Mouse (Mus musculus) hindlimb bud, embryonic 11.5 days (tissue): ENCODE data around the gene Rras.
A peak's percentile ranks its signal among the peaks of the same experiment; 100 is the strongest.

Experiments
- DNase-seq: peaks from one replicate; pipeline ENCODE4 v3.0.0-alpha.2; 2012; ENCODE audit warnings: low read depth, low spot score; ENCODE audit errors: extremely low spot score

The Rras gene

GRCm38 (mm10) chr7:45025601-45026220, 8.0 kb downstream of the Rras start:
- DNase-seq, result no peak

DNA sequence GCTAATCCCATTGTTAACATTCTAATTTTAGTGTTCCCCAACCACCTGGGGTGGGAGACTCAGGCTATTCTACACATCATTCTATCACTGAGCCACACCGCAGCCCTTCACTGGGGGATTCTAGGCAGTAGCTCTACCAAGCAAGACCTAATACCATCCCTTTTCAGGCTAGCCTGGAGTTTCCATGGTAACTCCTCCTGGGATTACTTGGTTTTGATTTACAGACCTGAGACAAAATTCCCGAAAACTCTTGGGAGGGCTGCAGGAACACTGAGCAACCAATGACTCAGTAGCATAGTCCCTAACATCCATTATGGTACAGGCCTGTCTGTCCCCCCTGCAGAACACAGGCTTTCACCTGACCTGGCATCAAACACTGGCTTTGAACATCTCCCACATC, 8.5 kb downstream of the Rras start:
- no peak for DNase-seq

DNA sequence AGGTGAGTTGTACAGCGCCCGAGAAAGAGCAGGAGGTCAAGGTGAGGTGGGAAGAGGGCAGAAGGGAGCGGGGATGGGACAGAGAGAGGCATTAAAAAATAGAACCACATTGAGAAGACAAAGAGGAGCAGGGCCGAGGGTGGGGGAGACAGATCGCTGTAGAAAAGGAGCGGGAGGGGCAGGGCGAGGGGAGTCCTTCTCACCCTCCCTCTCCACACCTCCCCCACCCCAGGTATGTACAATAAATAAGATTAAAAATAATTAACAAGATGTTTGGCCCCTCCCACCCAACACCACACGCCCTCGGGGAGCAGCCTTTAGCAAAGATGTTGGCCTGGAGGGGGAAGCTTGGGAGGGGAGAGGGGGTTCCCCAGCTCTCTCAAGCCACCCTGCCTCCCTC, 10.0 kb downstream of the Rras start:
- no peak for DNase-seq

DNA sequence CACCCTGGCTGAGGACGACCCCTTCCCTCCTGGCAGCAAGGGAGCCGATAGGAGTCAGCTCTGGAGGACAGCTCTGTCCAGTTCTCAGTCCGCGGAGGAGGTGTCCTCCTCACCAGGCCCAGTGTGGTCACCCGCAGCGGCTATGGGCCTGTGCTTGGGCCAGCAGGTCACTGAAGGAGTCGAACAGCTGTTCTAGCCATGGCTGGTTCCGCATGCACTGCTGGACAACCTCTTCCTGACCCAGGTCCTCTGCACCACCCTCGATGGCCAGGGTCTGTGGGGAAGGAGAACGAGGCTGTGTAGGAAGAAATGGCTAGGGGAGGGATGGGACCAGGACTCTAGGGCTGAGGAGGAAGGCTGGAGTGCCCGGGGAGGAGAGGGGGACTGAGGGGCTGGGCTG, 10.6 kb downstream of the Rras start:
- DNase-seq, result no peak

- no peak for DNase-seq
These were observed 12.2 kb downstream of the Rras start for GRCm38 (mm10) chr7:45029995-45030394.

DNA sequence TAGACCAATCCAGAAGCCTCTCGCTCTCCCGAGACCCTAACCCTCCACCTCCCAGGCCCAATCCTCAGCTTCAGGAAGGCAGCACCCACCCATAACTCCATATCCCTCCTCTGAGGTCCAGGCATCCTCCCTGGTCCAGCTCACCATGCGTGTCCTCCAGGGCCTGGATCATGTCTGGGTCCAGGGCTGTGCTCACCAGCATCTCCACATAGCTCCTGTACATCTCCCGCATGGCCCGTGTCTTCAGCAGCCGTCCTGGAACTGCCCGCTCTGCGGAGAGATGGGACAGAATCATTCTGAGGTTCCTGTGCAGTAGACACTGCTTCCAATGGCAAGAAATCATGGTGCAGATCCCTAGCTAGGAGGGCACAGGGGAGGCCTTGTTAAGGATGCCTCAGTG, 13.1 kb downstream of the Rras start:
- DNase-seq, result no peak

GRCm38 (mm10) chr7:45033722-45034359, 16.1 kb downstream of the Rras start:
- no peak for DNase-seq

DNA sequence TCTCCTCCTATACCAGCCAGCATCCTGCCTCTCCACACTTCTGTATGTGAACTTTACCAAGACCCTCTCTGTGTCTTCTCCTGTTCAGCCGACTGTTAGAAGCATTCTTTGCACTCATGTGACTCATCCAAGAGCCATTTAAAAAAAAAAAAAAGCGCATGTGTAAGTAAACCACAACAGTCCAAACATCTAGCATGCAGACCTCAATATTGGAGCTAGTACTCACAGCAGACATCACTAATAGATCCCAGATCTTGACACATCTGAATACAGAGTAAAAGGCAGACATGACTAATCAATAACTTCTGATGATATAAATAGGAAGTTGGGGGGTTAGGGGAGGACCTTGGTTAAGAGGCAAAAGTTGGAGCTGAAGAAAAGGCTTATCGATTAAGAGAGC, 17.9 kb downstream of the Rras start:
- DNase-seq, result no peak

DNA sequence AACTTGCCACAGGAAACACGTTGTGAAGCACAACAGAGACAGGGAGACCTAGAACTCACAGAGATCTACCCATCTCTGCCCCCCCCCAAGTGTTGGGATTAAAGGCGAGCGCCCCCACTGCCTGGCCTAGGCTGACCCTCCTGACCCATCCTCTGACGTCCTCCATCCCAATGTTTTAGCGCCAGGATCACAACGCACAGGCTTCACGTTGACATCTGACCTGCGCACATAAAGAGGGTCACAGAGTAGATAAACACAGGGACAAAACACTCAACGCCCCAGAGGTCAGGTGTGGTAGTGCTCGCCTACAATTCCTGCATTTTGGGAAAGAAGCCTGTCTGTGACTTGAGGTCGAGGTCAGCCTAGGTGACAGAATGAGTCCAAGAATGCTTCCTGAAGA, 18.9 kb downstream of the Rras start:
- DNase-seq, result no peak

DNA sequence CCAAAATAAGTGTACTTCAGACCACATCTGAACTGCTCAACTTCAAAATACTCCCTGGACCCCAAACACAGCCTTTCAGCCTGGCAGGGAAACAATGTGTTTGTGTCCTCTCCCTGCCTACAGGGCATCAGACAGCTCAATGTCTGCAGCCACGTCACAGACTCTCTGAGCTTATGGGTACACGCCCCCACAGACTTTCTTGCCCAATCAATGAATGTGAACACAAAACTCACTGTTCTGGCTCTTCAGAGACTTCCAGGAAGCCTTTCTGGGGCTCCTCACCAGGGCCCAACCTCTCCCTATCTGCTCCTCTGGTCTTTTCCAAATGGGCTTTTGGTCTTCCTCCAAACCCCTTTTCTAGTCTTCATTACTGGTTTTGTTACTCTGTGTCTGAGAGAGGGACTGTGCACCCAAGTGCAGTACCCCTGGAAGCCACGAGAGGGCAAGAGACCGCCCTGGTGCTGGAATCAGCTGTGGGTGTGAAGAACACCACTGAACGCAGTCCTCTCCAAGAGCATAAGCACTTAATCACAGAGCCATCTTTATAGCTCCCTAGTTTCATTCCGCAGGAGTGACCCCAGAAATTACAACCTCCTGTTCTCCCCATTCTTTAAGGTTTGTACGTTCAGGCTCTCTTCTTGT, 20.1 kb downstream of the Rras start:
- no peak for DNase-seq

DNA sequence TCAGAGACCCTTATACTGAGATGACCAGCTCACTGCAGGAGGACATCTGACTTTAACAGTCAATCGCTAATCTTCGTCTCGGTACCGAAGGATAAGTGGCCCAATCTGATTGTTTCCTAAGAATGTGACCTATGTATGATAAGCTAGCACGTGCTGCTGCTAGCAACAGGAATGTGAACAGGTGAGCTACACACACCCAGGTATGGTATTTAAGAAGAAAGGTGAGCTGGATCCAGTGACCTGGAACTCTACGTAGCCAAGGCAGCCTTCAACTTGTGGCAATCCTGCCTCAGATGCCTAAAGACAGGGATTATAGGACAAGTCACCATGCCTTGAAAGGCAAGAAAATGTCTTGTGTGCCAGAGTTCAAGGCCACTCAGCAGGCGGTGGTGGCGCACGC, 20.6 kb downstream of the Rras start:
- DNase-seq, result no peak

- no peak for DNase-seq
These were observed 23.1 kb downstream of the Rras start for GRCm38 (mm10) chr7:45040851-45041250.

DNA sequence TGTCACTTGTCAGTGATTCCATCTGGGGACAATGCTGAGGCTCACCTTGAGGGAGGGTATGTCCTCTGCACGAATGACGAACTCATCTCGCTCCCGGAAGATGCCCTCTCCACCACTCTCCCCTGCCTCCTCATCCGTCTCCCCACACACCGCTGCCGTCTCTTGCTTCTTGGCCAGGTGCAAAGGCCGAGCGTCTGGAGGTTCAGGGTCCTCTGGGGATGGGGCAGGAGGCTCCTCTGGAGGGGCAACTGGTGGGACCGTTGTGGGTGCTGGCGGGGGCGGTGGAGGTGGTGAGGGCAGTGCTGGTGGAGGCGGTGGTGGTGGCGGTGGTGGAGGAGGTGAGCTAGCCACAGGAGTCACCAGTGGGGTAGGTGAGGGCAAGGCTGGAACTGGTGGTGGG, 25.5 kb downstream of the Rras start:
- DNase-seq, result no peak

- DNase-seq, result no peak
These were observed 28.0 kb downstream of the Rras start for GRCm38 (mm10) chr7:45045741-45046140.

- no peak for DNase-seq
These were observed 29.1 kb downstream of the Rras start for GRCm38 (mm10) chr7:45046853-45047350.

DNA sequence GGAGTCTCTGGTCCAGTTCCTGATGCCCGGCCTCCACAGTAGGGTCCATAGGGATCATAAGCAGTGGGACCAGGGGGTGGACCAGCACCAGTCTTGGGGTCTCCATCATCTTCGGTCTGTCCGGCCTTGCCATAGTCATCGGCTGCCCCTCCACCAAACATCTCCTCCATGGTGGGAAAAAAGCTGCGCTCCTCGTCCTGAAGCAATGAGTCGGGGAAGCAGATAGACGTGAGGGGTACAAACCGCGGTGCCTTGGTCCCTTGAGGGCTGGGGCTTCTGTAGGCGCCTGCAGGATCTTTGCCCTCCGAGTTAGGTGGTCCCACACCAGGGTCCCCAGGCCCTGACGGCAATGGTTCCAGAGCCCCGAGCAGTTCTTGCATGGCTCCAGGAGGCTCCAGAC, 29.7 kb downstream of the Rras start:
- DNase-seq, result no peak

- DNase-seq, result no peak
These were observed 30.5 kb downstream of the Rras start for GRCm38 (mm10) chr7:45048001-45048890.

DNA sequence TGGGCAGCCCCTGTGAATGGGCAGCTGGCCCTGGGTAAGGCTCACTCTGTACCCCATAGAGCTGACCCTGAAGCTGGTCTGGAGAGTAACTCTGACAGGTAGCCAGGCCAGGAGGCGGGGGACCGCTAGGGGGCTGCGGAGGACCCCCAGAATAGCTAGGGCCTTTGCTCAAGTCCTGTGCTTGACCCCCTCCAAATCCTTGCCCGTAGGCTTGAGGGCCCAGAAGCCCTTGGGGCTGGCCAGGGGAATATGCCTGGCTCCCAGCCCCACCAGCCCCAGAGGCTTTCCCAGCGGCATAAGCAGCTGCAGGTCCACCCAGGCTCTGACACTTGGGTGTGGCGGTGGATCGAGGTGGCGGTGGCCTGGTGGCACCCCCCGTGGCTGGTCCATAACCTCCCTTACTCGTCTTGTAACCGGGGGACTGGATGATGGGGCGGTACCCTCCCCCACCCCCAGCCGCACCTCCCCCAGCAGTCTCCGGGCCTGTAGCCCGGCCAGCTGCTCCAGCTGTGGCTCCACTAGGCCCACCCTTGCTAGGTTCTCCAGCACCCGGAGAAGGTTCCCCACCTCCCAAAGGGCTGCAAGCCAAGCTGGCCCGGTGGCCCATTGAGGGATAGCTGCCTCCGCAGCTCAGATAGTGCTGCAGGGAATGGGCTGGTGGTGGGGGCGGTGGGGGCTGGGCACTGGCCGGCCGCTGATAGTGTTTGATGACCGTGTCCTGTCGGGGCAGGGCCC, 31.3 kb downstream of the Rras start:
- no peak for DNase-seq

DNA sequence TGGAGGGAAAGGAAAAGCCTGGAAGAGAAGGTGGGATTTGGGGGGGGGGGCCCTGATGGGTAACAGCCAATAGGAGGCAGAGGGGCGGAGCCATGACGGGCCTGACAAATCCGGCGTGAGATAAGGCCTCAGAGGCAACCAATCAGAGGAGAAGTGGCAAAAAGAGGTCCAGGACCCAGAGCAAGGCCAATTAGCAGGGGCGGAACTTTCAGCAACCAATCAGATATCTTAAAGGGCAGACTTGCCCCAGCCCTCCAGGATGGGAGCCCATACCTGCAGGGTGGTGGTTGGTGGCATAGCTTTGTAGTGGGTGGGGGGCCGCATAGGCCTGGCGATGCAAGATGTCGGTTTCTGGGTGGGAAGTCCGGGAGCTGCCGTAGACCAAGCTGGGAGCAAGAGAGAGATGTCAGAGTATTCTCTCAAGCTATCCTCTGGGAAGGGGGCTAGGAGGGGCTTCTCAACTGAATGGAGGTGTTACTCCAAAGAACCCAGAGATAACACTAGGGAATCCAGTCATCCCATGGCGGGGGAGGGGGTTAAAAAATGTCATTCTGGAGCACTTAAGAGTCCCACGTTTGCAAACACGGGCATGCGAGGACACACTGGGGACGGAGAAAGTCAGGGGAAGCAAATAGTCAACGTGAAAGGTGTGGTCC, 33.3 kb downstream of the Rras start:
- peak; percentile 80 for DNase-seq

DNA sequence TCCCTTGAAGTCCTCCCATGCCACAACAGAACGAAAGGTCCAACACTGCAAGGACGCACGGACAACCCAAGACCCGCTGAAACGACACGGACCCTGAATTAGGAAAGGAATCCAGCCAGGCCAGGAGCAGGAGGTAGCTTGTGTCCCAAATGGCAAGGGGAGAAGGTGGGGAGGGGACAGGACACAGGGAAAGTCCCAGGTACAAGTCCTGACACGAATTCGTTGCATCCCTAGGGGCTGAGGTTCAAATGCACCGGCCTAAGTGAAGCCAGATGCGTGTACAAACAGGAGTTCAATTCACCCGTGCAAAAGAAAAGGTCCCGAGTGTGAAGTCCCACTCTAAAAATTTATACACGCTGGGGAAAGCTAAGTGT, 33.8 kb downstream of the Rras start:
- DNase-seq, result no peak
